Mouse (Mus musculus): ENCODE results near the gene Ssr4. TPM values are rescaled to one million over a fixed set of nuclear protein-coding genes. Genes with fewer than 3 reads are reported as not detected.

Ssr4 gene
- total and polyA plus RNA-seq, 3 experiments: 281 to 428 (median 291) TPM

GRCm38 (mm10) chrX:73823747-73824146 is 36.9 kb downstream of the Ssr4 start:
- Histone ChIP-seq H3K36me3 (replicated peaks in 1 of 2; ENCODE audit: control insufficient read depth in 1 of 2, insufficient read depth in 1 of 2, low read length in 1 of 2) (no peaks in the 10 kb centered on the region), H3K27ac (ENCODE audit: insufficient read depth, low read depth) (no peak overlapping the region), H3K4me2 (ENCODE audit: insufficient read depth, low read depth, poor library complexity, severe bottlenecking) (peak overlapping the region; percentile 87; the same call in 1 of the 2 replicates), H3K27me3 (replicated peaks) (no peaks in the 10 kb centered on the region), H3K9me3 (replicated peaks; ENCODE audit: low read length) (no peaks in the 10 kb centered on the region), H3K9ac (ENCODE audit: insufficient read depth, low read depth) (no peak overlapping the region), H3K4me3 (replicated peaks in 1 of 3; ENCODE audit: low read depth in 2 of 3, low read length in 2 of 3, poor library complexity in 1 of 3) (no peak overlapping the region), H3K4me1 (ENCODE audit: control insufficient read depth in 1 of 2, insufficient read depth in 2 of 2) (peaks cover 0 to 7% of the 10 kb centered on the region in 2 experiments; a peak in 1 of 4 replicates), H3K79me2 (replicated peaks; ENCODE audit: control insufficient read depth, extremely low read depth, insufficient read depth, poor library complexity, severe bottlenecking) (no peaks in the 10 kb centered on the region)
- TF ChIP-seq JUN (IDR thresholded peaks at IDR 0.05; ENCODE audit: insufficient read depth, low read depth, low read length) (no peak), UBTF (IDR thresholded peaks at IDR 0.05; ENCODE audit: low read depth, low read length) (no peak), CHD1 (IDR thresholded peaks at IDR 0.05; ENCODE audit: low read depth, low read length) (no peak), POLR2A (IDR thresholded peaks at IDR 0.05; ENCODE audit: low read depth, low read length) (no peak), KAT2A (IDR thresholded peaks at IDR 0.05; ENCODE audit: insufficient replicate concordance, low read length) (no peak), EP300 (IDR thresholded peaks at IDR 0.05; ENCODE audit: low read length) (no peak), MEF2A (IDR thresholded peaks at IDR 0.05; ENCODE audit: borderline replicate concordance, low read depth, low read length) (no peak), JUND (conservative IDR thresholded peaks at IDR 0.05; ENCODE audit: low read depth, low read length) (no peak), CTCF (conservative IDR thresholded peaks at IDR 0.05 in 1 of 2, IDR thresholded peaks at IDR 0.05 in 1 of 2; ENCODE audit: low read depth in 2 of 2, low read length in 2 of 2) (no peak), USF2 (conservative IDR thresholded peaks at IDR 0.05; ENCODE audit: low read depth, low read length) (no peak), MAX (IDR thresholded peaks at IDR 0.05; ENCODE audit: low read length) (no peak), ELF1 (IDR thresholded peaks at IDR 0.05; ENCODE audit: low read depth, low read length) (no peak), GABPA (IDR thresholded peaks at IDR 0.05; ENCODE audit: insufficient replicate concordance, low read depth, low read length) (no peak), NRF1 (IDR thresholded peaks at IDR 0.05; ENCODE audit: low read depth, low read length) (no peak), ZC3H11A (IDR thresholded peaks at IDR 0.05; ENCODE audit: low read depth, low read length) (no peak), POLR2AphosphoS2 (IDR thresholded peaks at IDR 0.05; ENCODE audit: low read depth, low read length) (no peak), BHLHE40 (IDR thresholded peaks at IDR 0.05; ENCODE audit: low read depth, low read length) (no peak)
- DNase-seq (ENCODE audit: extremely low read depth): no peak
- in situ Hi-C loops (cut with MboI; ENCODE audit: low pct_ligation_motif_present, low pct_unique_long_range_greater_than_20kb, low sequenced_read_pairs): no loop called here
- dilution Hi-C loops (cut with MboI; ENCODE audit: extremely low pct_ligation_motif_present, extremely low pct_unique_long_range_greater_than_20kb, low sequenced_read_pairs): no loop called here

- no peaks in the 10 kb centered on the region for H3K79me2 ChIP-seq (replicated peaks; ENCODE audit: control insufficient read depth, extremely low read depth, insufficient read depth, poor library complexity, severe bottlenecking)
- in situ Hi-C loops (cut with MboI; ENCODE audit: low pct_ligation_motif_present, low pct_unique_long_range_greater_than_20kb, low sequenced_read_pairs) (no loop called here), dilution Hi-C loops (cut with MboI; ENCODE audit: extremely low pct_ligation_motif_present, extremely low pct_unique_long_range_greater_than_20kb, low sequenced_read_pairs) (no loop called here)
- peak; percentile 10 for DNase-seq (ENCODE audit: extremely low read depth)
- no peak within 1 kb of the TSS for H3K27ac ChIP-seq (ENCODE audit: insufficient read depth, low read depth)
- no peaks in the 10 kb centered on the region for H3K27me3 ChIP-seq (replicated peaks)
- H3K9ac ChIP-seq (ENCODE audit: insufficient read depth, low read depth): peak within 1 kb of the TSS; percentile 91
- H3K4me3 ChIP-seq (replicated peaks in 1 of 3; ENCODE audit: low read depth in 2 of 3, low read length in 2 of 3, poor library complexity in 1 of 3): peak within 1 kb of the TSS; percentile 38 to 81 (median 56)
- H3K4me1 ChIP-seq (ENCODE audit: control insufficient read depth in 1 of 2, insufficient read depth in 2 of 2): peaks cover 0 to 7% of the 10 kb centered on the region in 2 experiments; a peak in 1 of 4 replicates
- no peaks in the 10 kb centered on the region for H3K9me3 ChIP-seq (replicated peaks; ENCODE audit: low read length)
- H3K36me3 ChIP-seq (replicated peaks in 1 of 2; ENCODE audit: control insufficient read depth in 1 of 2, insufficient read depth in 1 of 2, low read length in 1 of 2): no peaks in the 10 kb centered on the region
- TF ChIP-seq MAFK (IDR thresholded peaks at IDR 0.05; ENCODE audit: insufficient replicate concordance, low read length) (no peak), NRF1 (IDR thresholded peaks at IDR 0.05; ENCODE audit: low read depth, low read length) (peak; percentile 81)
- H3K4me2 ChIP-seq (ENCODE audit: insufficient read depth, low read depth, poor library complexity, severe bottlenecking): peak within 1 kb of the TSS; percentile 87
Observed at GRCm38 (mm10) chrX:73824185-73825151, 37.6 kb downstream of the Ssr4 start, which contains the start of gene Pdzd4. Gene Pdzd4, minus strand, starts transcription at chrX:73824969.

Measured in CH12.LX (cell line).